Mouse (Mus musculus) ES-Bruce4 (cell line): ENCODE measurements at regions not wholly inside any gene's neighbourhood (a gene's known extent, or its start where the extent isn't known, plus 50 kb on each side); places are given as distances from the start of the nearest gene placed in this dataset.

Source experiments
- H3K27ac ChIP-seq: 2 replicates; pipeline ENCODE4 v1.5.1; 2012; ENCODE audit warnings: low read length, inconsistent platforms; ENCODE audit not compliant: insufficient read depth
- H3K27me3 ChIP-seq: 2 replicates; pipeline ENCODE4 v1.6.1; 2012; ENCODE audit warnings: mild to moderate bottlenecking, low read length, inconsistent platforms; ENCODE audit not compliant: control insufficient read depth, poor library complexity, insufficient read depth, severe bottlenecking
- H3K36me3 ChIP-seq: 2 replicates; pipeline ENCODE4 v1.6.1; 2012; ENCODE audit warnings: inconsistent platforms, mild to moderate bottlenecking, low read length, moderate library complexity; ENCODE audit not compliant: control insufficient read depth, poor library complexity, insufficient read depth, severe bottlenecking
- H3K4me1 ChIP-seq: one replicate; pipeline ENCODE4 v1.8.1; 2011; ENCODE audit warnings: low read length; ENCODE audit not compliant: control insufficient read depth, insufficient read depth
- H3K4me3 ChIP-seq: 2 replicates; pipeline ENCODE4 v1.5.1; 2011; ENCODE audit warnings: low read depth, mild to moderate bottlenecking, low read length
- H3K9ac ChIP-seq: 2 replicates; pipeline ENCODE4 v1.6.1; 2012; ENCODE audit warnings: low read depth, mild to moderate bottlenecking, inconsistent platforms; ENCODE audit not compliant: poor library complexity, severe bottlenecking
- H3K9me3 ChIP-seq: replicated peaks from 2 replicates; pipeline ENCODE4 v1.6.1; 2012; ENCODE audit warnings: mild to moderate bottlenecking, low read length, inconsistent platforms; ENCODE audit not compliant: control insufficient read depth, poor library complexity, insufficient read depth, severe bottlenecking
- CTCF ChIP-seq: IDR thresholded peaks from one replicate; pipeline ENCODE4 v1.8.1; 2011; ENCODE audit warnings: low read depth, low read length
- EP300 ChIP-seq: IDR thresholded peaks from 2 replicates; pipeline ENCODE4 v1.6.1; 2011; ENCODE audit warnings: low read depth, low read length; ENCODE audit not compliant: insufficient read depth
- POLR2A ChIP-seq: IDR thresholded peaks from one replicate; pipeline ENCODE4 v1.8.1; 2011; ENCODE audit warnings: low read length; ENCODE audit not compliant: insufficient read depth

- H3K27me3 ChIP-seq = no peaks in the 10 kb centered on the region
- H3K4me1 ChIP-seq = no peaks in the 10 kb centered on the region
- H3K27ac ChIP-seq = no peak overlapping the region
- H3K9ac ChIP-seq = no peak overlapping the region
- TF ChIP-seq POLR2A (no peak), EP300 (no peak), CTCF (no peak)
- H3K9me3 ChIP-seq = no peaks in the 10 kb centered on the region
- no peak overlapping the region for H3K4me3 ChIP-seq
- H3K36me3 ChIP-seq = no peaks in the 10 kb centered on the region
Observed at GRCm38 (mm10) chr9:46738634-46739033, 259.9 kb upstream of the Gm4791 start.

GRCm38 (mm10) chr9:46738056-46738455 is 260.5 kb upstream of the Gm4791 start:
- no peaks in the 10 kb centered on the region for H3K36me3 ChIP-seq
- no peak overlapping the region for H3K9ac ChIP-seq

GRCm38 (mm10) chr9:46737446-46737845 is 261.1 kb upstream of the Gm4791 start:
- Histone ChIP-seq H3K9ac (no peak overlapping the region), H3K4me3 (no peak overlapping the region), H3K27me3 (no peaks in the 10 kb centered on the region), H3K27ac (no peak overlapping the region), H3K4me1 (no peaks in the 10 kb centered on the region), H3K36me3 (no peaks in the 10 kb centered on the region), H3K9me3 (no peaks in the 10 kb centered on the region)
- TF ChIP-seq CTCF (no peak), EP300 (no peak), POLR2A (no peak)

More at GRCm38 (mm10) chr9:46738056-46738455, 260.5 kb upstream of the Gm4791 start:
- H3K4me1 ChIP-seq = no peaks in the 10 kb centered on the region
- H3K27ac ChIP-seq = no peak overlapping the region
- no peak overlapping the region for H3K4me3 ChIP-seq
- H3K9me3 ChIP-seq = no peaks in the 10 kb centered on the region
- no peaks in the 10 kb centered on the region for H3K27me3 ChIP-seq
- no peak for TF ChIP-seq EP300
- no peak for TF ChIP-seq POLR2A
- no peak for TF ChIP-seq CTCF

GRCm38 (mm10) chr9:46736232-46736631 is 262.3 kb upstream of the Gm4791 start:
- no peaks in the 10 kb centered on the region for H3K9me3 ChIP-seq
- H3K36me3 ChIP-seq = no peaks in the 10 kb centered on the region
- H3K27ac ChIP-seq = no peak overlapping the region
- H3K4me1 ChIP-seq = no peaks in the 10 kb centered on the region
- no peak overlapping the region for H3K9ac ChIP-seq
- no peaks in the 10 kb centered on the region for H3K27me3 ChIP-seq
- H3K4me3 ChIP-seq = no peak overlapping the region
- TF ChIP-seq CTCF = no peak
- TF ChIP-seq EP300 = no peak
- TF ChIP-seq POLR2A = no peak

- no peak overlapping the region for H3K27ac ChIP-seq
- H3K9ac ChIP-seq = no peak overlapping the region
- no peaks in the 10 kb centered on the region for H3K36me3 ChIP-seq
- no peak overlapping the region for H3K4me3 ChIP-seq
- H3K27me3 ChIP-seq = no peaks in the 10 kb centered on the region
- H3K9me3 ChIP-seq = no peaks in the 10 kb centered on the region
- TF ChIP-seq CTCF (peak; percentile 65), POLR2A (no peak)
- no peaks in the 10 kb centered on the region for H3K4me1 ChIP-seq
Observed at GRCm38 (mm10) chr9:46735664-46736067, 262.9 kb upstream of the Gm4791 start.

GRCm38 (mm10) chr9:46728465-46728864 is 270.1 kb upstream of the Gm4791 start:
- H3K9me3 ChIP-seq = no peaks in the 10 kb centered on the region
- no peak overlapping the region for H3K27ac ChIP-seq
- no peaks in the 10 kb centered on the region for H3K4me1 ChIP-seq
- no peaks in the 10 kb centered on the region for H3K27me3 ChIP-seq
- no peak overlapping the region for H3K9ac ChIP-seq
- TF ChIP-seq POLR2A (no peak), CTCF (no peak), EP300 (no peak)
- H3K36me3 ChIP-seq = no peaks in the 10 kb centered on the region
- no peak overlapping the region for H3K4me3 ChIP-seq
